Mouse (Mus musculus): ENCODE measurements around the gene Gm4894.

Gm4894 gene

GRCm38 (mm10) chr9:49250231-49250630 lies at the start of gene Gm4894:
Gene Gm4894 (plus strand): TSS chr9:49250531.
- no peak for DNase-seq

GRCm38 (mm10) chr9:49206331-49206730 lies 44.0 kb upstream of the Gm4894 start:
- no peak for DNase-seq

DNA sequence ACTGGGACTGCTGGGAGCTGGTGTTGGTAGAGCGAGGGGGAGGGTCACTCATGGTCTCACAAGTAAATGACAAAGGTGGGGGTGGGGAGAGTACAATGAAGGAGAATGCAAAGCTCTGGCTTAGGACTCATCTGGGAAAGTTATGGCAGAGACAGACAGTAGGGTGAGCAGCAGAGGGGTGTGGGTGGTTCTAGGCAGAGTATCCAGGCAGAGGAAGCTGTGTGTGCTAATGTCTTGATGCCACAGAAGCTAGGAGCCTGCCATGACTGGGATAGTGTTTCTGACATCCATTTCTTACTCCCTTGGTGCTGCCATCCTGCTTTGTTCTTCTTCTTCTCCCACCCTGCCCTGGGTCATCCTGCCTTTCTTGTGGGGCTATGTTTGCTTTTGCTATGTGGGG lies 38.8 kb upstream of the Gm4894 start:
- DNase-seq = no peak

GRCm38 (mm10) chr9:49214734-49215133 lies 35.6 kb upstream of the Gm4894 start:
- DNase-seq = no peak

- DNase-seq = no peak
Observed at GRCm38 (mm10) chr9:49217626-49218607, 32.4 kb upstream of the Gm4894 start.

DNA sequence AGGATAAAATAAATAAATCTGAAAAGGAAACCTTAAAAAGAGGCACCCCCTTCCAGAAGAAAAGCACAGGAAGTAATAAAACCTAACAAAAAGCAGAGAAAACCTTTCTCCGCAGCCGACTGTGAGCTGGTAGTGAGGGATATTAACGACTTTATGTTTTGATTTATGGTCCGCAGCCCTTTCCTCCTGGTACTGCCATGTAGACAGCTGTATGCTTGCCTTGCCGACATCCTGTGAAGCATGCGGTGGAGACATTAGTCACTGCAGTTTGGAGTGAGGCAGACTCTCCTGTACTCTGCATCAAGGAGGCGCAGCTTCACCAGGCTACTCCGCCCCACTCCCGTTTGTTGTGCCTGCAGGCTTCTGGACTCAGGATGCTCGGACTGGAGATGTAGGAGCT lies 25.8 kb upstream of the Gm4894 start:
- DNase-seq = no peak

GRCm38 (mm10) chr9:49227442-49227841 lies 22.9 kb upstream of the Gm4894 start:
- DNase-seq = no peak

DNA sequence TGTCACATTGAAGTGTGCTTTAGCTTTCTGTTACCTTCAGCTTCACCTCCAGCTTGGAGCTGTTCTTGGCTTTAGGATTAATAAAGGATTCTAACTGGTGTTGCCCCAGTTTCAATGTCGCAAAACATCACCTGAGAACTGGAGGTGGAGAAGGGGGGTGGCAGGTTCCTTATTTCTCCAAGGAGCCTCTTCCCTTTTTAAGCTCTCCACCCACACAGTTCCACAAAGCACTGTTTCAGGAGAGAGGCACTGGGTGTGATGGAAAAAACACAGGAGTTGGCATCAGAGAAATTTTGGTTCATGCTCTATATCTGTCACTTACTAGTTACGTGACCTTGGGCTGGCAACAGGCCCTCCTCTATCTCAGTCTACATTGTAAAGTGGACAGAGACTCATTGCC lies 21.3 kb upstream of the Gm4894 start:
- DNase-seq = no peak

- DNase-seq = no peak
Observed at GRCm38 (mm10) chr9:49246839-49247238, 3.5 kb upstream of the Gm4894 start.

GRCm38 (mm10) chr9:49268949-49269348 lies 18.6 kb downstream of the Gm4894 start:
- DNase-seq = no peak

DNA sequence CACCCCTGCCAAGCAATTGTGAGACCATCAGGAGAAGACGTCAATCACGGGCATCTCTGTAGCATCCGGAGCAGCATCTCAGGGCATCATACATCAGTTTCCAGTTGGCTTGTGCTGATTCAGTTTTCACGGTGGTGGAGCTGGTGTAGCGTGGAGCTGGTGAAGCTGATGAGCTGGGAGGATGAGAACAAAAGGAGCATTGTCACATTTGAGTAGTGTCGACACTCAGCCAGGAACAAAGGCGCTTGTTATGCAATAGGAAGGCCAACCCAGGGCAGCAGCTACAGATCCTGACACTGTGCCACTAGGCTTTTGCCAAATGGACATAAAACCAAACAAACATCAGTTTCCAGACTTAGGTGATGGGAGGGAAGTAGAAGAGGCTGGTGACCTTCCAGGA lies 23.2 kb downstream of the Gm4894 start:
- DNase-seq = no peak

DNA sequence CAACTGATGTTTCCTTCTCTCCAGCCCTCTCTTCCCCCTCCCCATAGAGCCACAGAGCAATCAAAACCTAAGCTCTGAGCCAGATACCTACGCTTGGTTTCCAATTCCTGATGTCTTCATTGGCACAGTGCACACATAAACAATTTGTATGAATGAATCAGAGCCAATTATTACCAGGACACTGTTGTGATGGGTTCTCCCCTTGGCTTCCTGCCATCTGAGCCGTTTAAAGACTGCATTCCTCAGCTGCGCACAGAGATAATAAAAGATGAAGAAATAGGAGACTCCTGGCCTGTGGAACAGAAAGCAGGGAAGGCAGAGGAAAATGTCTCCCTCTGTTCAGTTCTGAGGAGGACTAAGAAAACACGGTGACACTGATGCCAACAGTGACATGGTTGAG lies 25.6 kb downstream of the Gm4894 start:
- no peak for DNase-seq

GRCm38 (mm10) chr9:49276542-49277334 lies 26.4 kb downstream of the Gm4894 start:
- DNase-seq = no peak

DNA sequence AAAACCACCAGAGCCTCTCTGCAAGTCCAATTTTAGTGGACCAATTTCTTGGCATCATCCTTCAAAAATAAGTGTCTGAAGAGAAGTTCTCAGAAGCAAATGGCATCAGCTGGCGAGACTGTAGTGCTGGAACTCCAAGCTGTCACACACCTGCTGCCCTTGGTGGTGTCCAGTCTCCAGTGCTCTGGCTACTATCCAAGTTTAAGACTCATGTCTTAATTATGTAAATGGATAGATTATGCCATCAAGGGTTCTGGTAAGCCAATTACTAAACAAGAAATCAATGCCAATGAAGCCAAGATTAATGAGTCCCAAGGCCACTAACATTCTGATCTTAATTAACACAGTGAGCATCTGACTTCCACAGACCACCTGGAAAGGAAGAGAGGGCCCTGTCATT lies 44.8 kb downstream of the Gm4894 start:
- DNase-seq = no peak

- no peak for DNase-seq
Observed at GRCm38 (mm10) chr9:49307576-49307975, 57.2 kb downstream of the Gm4894 start.

DNA sequence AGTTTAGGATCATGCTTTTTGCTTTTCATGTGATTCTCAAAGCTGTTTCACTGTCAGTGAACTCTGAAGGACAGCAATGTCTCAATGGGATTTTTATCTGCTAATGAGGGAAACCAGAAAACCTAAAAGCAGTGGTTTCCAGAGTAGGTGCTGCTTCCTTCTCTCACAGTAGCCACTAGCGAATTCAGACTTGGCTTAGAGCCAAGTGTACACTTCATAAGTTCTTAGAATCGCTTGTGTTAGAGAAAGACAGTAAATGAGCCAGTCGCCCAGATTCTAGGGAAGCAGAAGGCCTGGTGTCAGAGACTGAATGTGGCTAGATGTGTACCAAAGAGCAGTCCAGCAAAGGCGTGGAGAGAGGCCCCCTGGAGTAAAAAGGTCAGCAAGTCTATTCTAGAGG lies 60.5 kb downstream of the Gm4894 start:
- no peak for DNase-seq

DNA sequence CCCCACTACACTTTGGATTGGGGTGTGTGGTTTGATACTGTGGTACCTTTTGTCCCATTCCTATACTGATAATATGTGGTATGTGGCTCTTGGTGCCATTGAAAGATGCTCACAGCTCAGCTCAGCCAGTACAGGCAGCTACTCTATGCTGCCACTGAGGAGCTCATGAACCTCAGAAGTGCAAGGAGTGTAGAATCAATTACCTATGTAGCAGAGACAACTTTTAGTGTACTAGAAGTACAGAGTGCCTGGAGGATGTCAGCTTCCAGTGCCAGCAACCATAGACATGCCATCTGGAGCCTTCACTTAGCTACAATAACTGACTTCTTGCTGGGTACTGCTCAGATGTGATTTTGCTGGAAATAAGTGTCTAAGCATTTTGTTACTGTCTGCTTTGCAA lies 68.3 kb downstream of the Gm4894 start:
- no peak for DNase-seq

Data from B cell, adult 2 months (primary cell).